Mouse (Mus musculus) limb, embryonic 14.5 days (tissue): Measurements from ENCODE around the gene Rbfox1. TPM values are rescaled to one million over a fixed set of nuclear protein-coding genes. Genes with fewer than 3 reads are reported as not detected.

Source experiments
- ATAC-seq: fragments of 200-750 bp; cut with Nextera tagmentation; 2 replicates; pipeline ENCODE4 v1.8.0; 2017; ENCODE audit warnings: low read depth, moderate number of reproducible peaks, moderate TSS enrichment; ENCODE audit not compliant: low FRiP score
- DNase-seq: peaks from one replicate; pipeline ENCODE4 v3.0.0-alpha.2; 2015; ENCODE audit warnings: low spot score
- H3K27ac ChIP-seq: fragments of 300-500 bp; sonication (generic); replicated peaks from 2 replicates; pipeline ENCODE4 v1.5.1; 2014; ENCODE audit warnings: low read depth, mild to moderate bottlenecking, low read length, moderate library complexity, mixed read lengths
- H3K27me3 ChIP-seq: fragments of 300-500 bp; sonication (generic); 2 replicates; pipeline ENCODE4 v1.6.1; 2014; ENCODE audit warnings: low read length, mixed read lengths; ENCODE audit not compliant: control insufficient read depth, insufficient read depth
- H3K36me3 ChIP-seq: fragments of 300-500 bp; sonication (generic); 2 replicates; pipeline ENCODE4 v1.6.1; 2014; ENCODE audit warnings: mild to moderate bottlenecking, low read length, moderate library complexity, mixed read lengths; ENCODE audit not compliant: control insufficient read depth, insufficient read depth
- H3K4me1 ChIP-seq: fragments of 300-500 bp; sonication (generic); 2 replicates; pipeline ENCODE4 v1.6.1; 2014; ENCODE audit warnings: antibody characterized with exemption, low read length, mixed read lengths; ENCODE audit not compliant: control insufficient read depth, insufficient read depth
- H3K4me2 ChIP-seq: fragments of 300-500 bp; sonication (generic); replicated peaks from 2 replicates; pipeline ENCODE4 v1.6.1; 2014; ENCODE audit warnings: low read depth, mild to moderate bottlenecking, low read length, moderate library complexity; ENCODE audit not compliant: severe bottlenecking
- H3K4me3 ChIP-seq: fragments of 300-500 bp; sonication (generic); replicated peaks from 2 replicates; pipeline ENCODE4 v1.5.1; 2014; ENCODE audit warnings: low read length
- H3K9ac ChIP-seq: fragments of 300-500 bp; sonication (generic); 2 replicates; pipeline ENCODE4 v1.6.1; 2014; ENCODE audit warnings: mild to moderate bottlenecking, low read depth, low read length, moderate library complexity; ENCODE audit not compliant: severe bottlenecking
- H3K9me3 ChIP-seq: fragments of 300-500 bp; sonication (generic); 2 replicates; pipeline ENCODE4 v1.6.1; 2016; ENCODE audit warnings: low read length; ENCODE audit not compliant: control insufficient read depth
- POLR2A ChIP-seq: fragments of 200-500 bp; IDR thresholded peaks from 2 replicates; pipeline ENCODE4 v1.8.0; 2012; ENCODE audit warnings: inconsistent platforms, mild to moderate bottlenecking, moderate library complexity, borderline replicate concordance; ENCODE audit not compliant: insufficient read depth, insufficient read length; ENCODE audit errors: extremely low read depth
- WGBS: fragments of 180-500 bp; shearing (Covaris S2); extraction: QIAGEN DNeasy Blood & Tissue Kit; methylation state at CpG from one replicate; pipeline ENCODE4 v1.1.7; 2014; 5-methylcytosine and 5-hydroxymethylcytosine counted together
- polyA plus RNA-seq, 2 experiments: library from polyadenylated mRNA; depleted of rRNA in 1 of 2; stranded (reverse) in 1 of 2; unstranded in 1 of 2; fragments of >200 nt; fragmentation: Nextera tagmentation in 1 of 2; extraction: Ambion mirVana in 1 of 2; gene quantifications; 2 replicates each; pipeline versions ENCODE4 v1.2.1 to v1.2.3; 2012 to 2014

Gene Rbfox1
- polyA plus RNA-seq, 2 experiments, result 3.8 to 6.0 TPM

DNA sequence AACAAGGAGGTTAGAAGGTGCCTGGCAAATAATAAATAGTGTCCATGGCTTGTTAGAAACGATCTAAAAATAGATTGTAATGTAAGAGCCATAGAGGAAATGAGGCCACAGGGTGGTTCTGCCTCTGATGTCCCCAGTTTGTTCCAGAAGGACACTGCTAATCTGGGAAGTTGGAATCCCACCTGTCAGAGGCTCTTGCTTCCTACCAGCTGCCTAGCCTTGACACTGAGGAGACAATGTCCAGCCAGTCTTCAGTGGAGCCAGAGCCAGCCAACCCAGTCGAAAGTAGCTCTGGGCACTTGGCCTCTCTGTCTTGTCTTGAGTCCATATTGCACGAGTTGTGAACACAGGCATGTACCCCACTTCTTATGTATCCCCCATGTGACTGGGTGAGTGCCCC, 1172.6 kb downstream of the Rbfox1 start:
- Histone ChIP-seq H3K4me1 (no peaks in the 10 kb centered on the region), H3K27me3 (no peaks in the 10 kb centered on the region), H3K4me3 (no peak overlapping the region), H3K36me3 (no peaks in the 10 kb centered on the region), H3K27ac (no peak overlapping the region), H3K9ac (no peak overlapping the region), H3K4me2 (no peak overlapping the region), H3K9me3 (no peaks in the 10 kb centered on the region)
- no peak for TF ChIP-seq POLR2A
- WGBS, result 69% methylated on average over 3 of the region's 3 CpGs
- ATAC-seq (no peak), DNase-seq (no peak)

- DNase-seq (no peak), ATAC-seq (no peak)
- H3K4me1 ChIP-seq, result no peaks in the 10 kb centered on the region
- 81% methylated on average over 1 of the region's 1 CpGs for WGBS
- no peak for TF ChIP-seq POLR2A
- no peak overlapping the region for H3K27ac ChIP-seq
- no peak overlapping the region for H3K4me3 ChIP-seq
- H3K9me3 ChIP-seq, result no peaks in the 10 kb centered on the region
- no peaks in the 10 kb centered on the region for H3K27me3 ChIP-seq
- no peaks in the 10 kb centered on the region for H3K36me3 ChIP-seq
- H3K4me2 ChIP-seq, result no peak overlapping the region
- H3K9ac ChIP-seq, result no peak overlapping the region
Observed at GRCm38 (mm10) chr16:7058556-7058955, 1173.4 kb downstream of the Rbfox1 start.

DNA sequence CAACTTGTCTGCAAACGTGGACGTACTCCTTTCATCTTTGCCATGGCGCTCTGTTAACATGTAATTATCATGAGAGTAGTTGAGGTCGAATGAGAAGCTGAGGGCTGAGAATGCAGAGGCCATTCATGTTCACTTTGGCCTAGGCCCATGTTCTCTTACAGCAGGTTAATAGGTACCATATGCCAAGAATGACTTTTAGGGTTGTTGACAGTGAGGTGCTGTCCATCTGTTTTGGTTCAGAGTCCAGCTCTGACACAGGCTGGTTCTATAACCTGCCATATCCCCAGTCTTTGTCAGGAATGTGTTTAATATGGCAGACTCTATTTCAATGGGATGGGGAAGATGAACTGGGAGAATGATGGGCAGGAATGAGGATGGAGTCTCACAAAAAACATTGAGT, 1174.4 kb downstream of the Rbfox1 start:
- ATAC-seq (no peak), DNase-seq (no peak)
- no peak for TF ChIP-seq POLR2A
- no peaks in the 10 kb centered on the region for H3K4me1 ChIP-seq
- no peaks in the 10 kb centered on the region for H3K9me3 ChIP-seq
- H3K27ac ChIP-seq, result no peak overlapping the region
- H3K36me3 ChIP-seq, result no peaks in the 10 kb centered on the region
- H3K9ac ChIP-seq, result no peak overlapping the region
- H3K4me2 ChIP-seq, result no peak overlapping the region
- H3K4me3 ChIP-seq, result no peak overlapping the region
- no peaks in the 10 kb centered on the region for H3K27me3 ChIP-seq
- WGBS, result 56% methylated on average over 4 of the region's 4 CpGs

- WGBS, result 86% methylated on average over 3 of the region's 3 CpGs
- H3K27ac ChIP-seq, result no peak overlapping the region
- no peaks in the 10 kb centered on the region for H3K27me3 ChIP-seq
- no peak overlapping the region for H3K9ac ChIP-seq
- TF ChIP-seq POLR2A, result no peak
- H3K4me1 ChIP-seq, result no peaks in the 10 kb centered on the region
- DNase-seq (no peak), ATAC-seq (no peak)
- no peaks in the 10 kb centered on the region for H3K9me3 ChIP-seq
- no peaks in the 10 kb centered on the region for H3K36me3 ChIP-seq
- no peak overlapping the region for H3K4me3 ChIP-seq
- H3K4me2 ChIP-seq, result no peak overlapping the region
Observed at GRCm38 (mm10) chr16:7060864-7061263, 1175.7 kb downstream of the Rbfox1 start.

DNA sequence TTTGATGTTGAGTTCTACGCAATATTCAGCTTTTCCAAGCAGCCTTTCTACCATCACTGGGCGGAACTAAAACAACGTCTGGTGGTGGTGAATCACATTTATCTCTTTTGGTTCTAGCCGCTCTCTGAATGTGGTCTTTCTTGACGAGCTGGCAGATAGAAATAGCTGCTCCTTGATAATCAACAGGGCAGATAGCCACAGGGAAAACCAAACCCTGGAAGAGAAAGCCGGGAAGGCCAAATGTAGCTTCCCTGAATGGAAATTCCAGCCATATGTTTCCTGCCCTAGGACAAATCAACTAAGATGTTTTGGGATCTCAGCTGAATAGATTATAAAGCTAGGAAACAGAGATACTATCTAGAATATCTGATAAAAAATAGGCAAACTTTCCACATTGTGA, 1177.4 kb downstream of the Rbfox1 start:
- no peaks in the 10 kb centered on the region for H3K27me3 ChIP-seq
- H3K9me3 ChIP-seq, result no peaks in the 10 kb centered on the region
- no peak overlapping the region for H3K27ac ChIP-seq
- 85% methylated on average over 6 of the region's 6 CpGs for WGBS
- no peak overlapping the region for H3K4me2 ChIP-seq
- H3K9ac ChIP-seq, result no peak overlapping the region
- ATAC-seq (no peak), DNase-seq (no peak)
- no peak for TF ChIP-seq POLR2A
- H3K4me1 ChIP-seq, result no peaks in the 10 kb centered on the region
- H3K36me3 ChIP-seq, result no peaks in the 10 kb centered on the region
- no peak overlapping the region for H3K4me3 ChIP-seq

DNA sequence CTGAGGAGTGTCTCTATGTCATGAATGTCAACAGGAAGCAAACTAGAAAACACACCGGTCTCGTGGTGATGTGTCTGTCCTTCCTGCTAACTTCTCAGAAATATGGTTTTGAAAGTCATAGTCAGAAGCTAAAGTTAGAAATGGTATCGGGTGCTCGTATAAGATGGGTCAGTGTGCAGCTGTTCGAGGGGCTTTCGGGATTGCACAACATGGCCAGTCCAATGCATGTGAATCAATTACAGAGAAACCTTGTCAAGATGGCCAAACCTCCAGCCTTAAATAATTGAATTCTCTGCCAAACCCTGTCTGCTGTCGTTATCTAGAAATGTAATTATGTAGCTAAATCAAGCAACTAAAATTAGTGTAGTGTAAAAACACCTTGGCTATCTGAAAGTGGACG, 1182.0 kb downstream of the Rbfox1 start:
- H3K9ac ChIP-seq, result no peak overlapping the region
- WGBS, result 81% methylated on average over 8 of the region's 8 CpGs
- DNase-seq (no peak), ATAC-seq (no peak)
- TF ChIP-seq POLR2A, result no peak
- no peak overlapping the region for H3K27ac ChIP-seq
- H3K4me3 ChIP-seq, result no peak overlapping the region
- H3K9me3 ChIP-seq, result no peaks in the 10 kb centered on the region
- no peaks in the 10 kb centered on the region for H3K36me3 ChIP-seq
- H3K4me1 ChIP-seq, result no peaks in the 10 kb centered on the region
- H3K27me3 ChIP-seq, result no peaks in the 10 kb centered on the region
- no peak overlapping the region for H3K4me2 ChIP-seq
